Mouse (Mus musculus): ENCODE data around the gene Itpr3. TPM values are rescaled to one million over a fixed set of nuclear protein-coding genes. Genes with fewer than 3 reads are reported as not detected.
A peak's percentile ranks its signal among the peaks of the same experiment; 100 is the strongest.

Gene Itpr3
- polyA plus RNA-seq, 1 experiment = 21.9 TPM

GRCm38 (mm10) chr17:27029431-27029830 lies 27.7 kb upstream of the Itpr3 start:
- Histone ChIP-seq H3K27ac (ENCODE audit: insufficient read depth, low read length) (no peak overlapping the region), H3K9ac (ENCODE audit: low read depth, poor library complexity, severe bottlenecking) (peak overlapping the region; percentile 76; the same call in 1 of the 2 replicates), H3K9me3 (replicated peaks; ENCODE audit: control insufficient read depth, insufficient read depth, low read length, poor library complexity, severe bottlenecking) (no peaks in the 10 kb centered on the region), H3K36me3 (ENCODE audit: control insufficient read depth, insufficient read depth, low read length, poor library complexity, severe bottlenecking) (no peaks in the 10 kb centered on the region), H3K4me3 (ENCODE audit: low read depth, low read length) (no peak overlapping the region), H3K27me3 (ENCODE audit: control insufficient read depth, insufficient read depth, low read length, poor library complexity, severe bottlenecking) (no peaks in the 10 kb centered on the region), H3K4me1 (ENCODE audit: control insufficient read depth, insufficient read depth, low read length) (peaks cover 3% of the 10 kb centered on the region)
- no peak for TF ChIP-seq EP300 (IDR thresholded peaks at IDR 0.05; ENCODE audit: insufficient read depth, low read depth, low read length)
- no peak for TF ChIP-seq POLR2A (IDR thresholded peaks at IDR 0.05; ENCODE audit: insufficient read depth, low read length)
- no peak for TF ChIP-seq CTCF (IDR thresholded peaks at IDR 0.05; ENCODE audit: low read depth, low read length)

DNA sequence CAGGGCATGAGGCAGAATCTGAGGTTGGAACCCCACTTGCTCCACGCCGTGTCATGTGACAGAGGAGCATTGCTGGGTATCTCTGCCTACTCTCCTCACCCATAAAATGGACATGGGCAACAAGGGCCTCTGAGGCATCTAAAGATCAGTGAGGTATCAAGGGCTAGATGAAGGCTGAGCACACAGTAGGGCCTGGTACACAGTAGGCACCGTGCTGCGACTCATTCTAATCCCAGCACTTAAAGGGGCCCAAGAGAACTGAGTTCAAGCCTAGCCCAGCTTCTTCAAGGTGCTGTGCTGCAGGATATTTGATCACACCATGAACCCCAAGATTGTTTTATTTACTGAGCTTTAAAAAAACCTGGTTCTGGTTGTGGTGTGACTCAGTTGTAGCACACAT lies 26.2 kb upstream of the Itpr3 start:
- Histone ChIP-seq H3K36me3 (ENCODE audit: control insufficient read depth, insufficient read depth, low read length, poor library complexity, severe bottlenecking) (no peaks in the 10 kb centered on the region), H3K4me1 (ENCODE audit: control insufficient read depth, insufficient read depth, low read length) (peaks cover 9% of the 10 kb centered on the region), H3K4me3 (ENCODE audit: low read depth, low read length) (no peak overlapping the region), H3K9ac (ENCODE audit: low read depth, poor library complexity, severe bottlenecking) (no peak overlapping the region), H3K27ac (ENCODE audit: insufficient read depth, low read length) (no peak overlapping the region), H3K9me3 (replicated peaks; ENCODE audit: control insufficient read depth, insufficient read depth, low read length, poor library complexity, severe bottlenecking) (no peaks in the 10 kb centered on the region), H3K27me3 (ENCODE audit: control insufficient read depth, insufficient read depth, low read length, poor library complexity, severe bottlenecking) (no peaks in the 10 kb centered on the region)
- no peak for TF ChIP-seq CTCF (IDR thresholded peaks at IDR 0.05; ENCODE audit: low read depth, low read length)
- no peak for TF ChIP-seq EP300 (IDR thresholded peaks at IDR 0.05; ENCODE audit: insufficient read depth, low read depth, low read length)
- TF ChIP-seq POLR2A (IDR thresholded peaks at IDR 0.05; ENCODE audit: insufficient read depth, low read length) = no peak

DNA sequence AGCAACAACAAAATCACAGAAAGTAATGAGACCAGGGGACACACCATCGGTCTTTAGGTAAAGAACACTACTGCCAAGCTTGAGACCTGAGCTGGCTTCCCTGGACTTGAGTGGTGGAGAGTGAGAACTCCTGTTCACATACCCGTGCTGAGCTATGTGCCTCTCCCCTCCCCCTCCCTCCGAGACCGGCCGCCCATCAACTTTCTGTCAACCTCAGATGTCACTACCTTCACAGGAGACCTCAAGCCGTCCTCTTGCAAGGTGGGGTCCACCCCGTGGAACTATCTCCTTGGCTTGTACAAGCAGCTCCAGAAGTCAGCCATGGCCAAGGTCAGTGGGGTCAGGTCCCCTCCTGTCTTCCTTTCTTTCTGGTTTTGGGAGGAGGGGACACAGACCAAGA lies 24.8 kb upstream of the Itpr3 start:
- no peaks in the 10 kb centered on the region for H3K36me3 ChIP-seq (ENCODE audit: control insufficient read depth, insufficient read depth, low read length, poor library complexity, severe bottlenecking)
- H3K9me3 ChIP-seq (replicated peaks; ENCODE audit: control insufficient read depth, insufficient read depth, low read length, poor library complexity, severe bottlenecking) = no peaks in the 10 kb centered on the region
- H3K9ac ChIP-seq (ENCODE audit: low read depth, poor library complexity, severe bottlenecking) = 0 out of 2 replicates have a peak overlapping the region, but pooled peaks have one; percentile 2
- TF ChIP-seq EP300 (IDR thresholded peaks at IDR 0.05; ENCODE audit: insufficient read depth, low read depth, low read length) (no peak), POLR2A (IDR thresholded peaks at IDR 0.05; ENCODE audit: insufficient read depth, low read length) (no peak), CTCF (IDR thresholded peaks at IDR 0.05; ENCODE audit: low read depth, low read length) (no peak)
- no peaks in the 10 kb centered on the region for H3K27me3 ChIP-seq (ENCODE audit: control insufficient read depth, insufficient read depth, low read length, poor library complexity, severe bottlenecking)
- no peak overlapping the region for H3K27ac ChIP-seq (ENCODE audit: insufficient read depth, low read length)
- H3K4me3 ChIP-seq (ENCODE audit: low read depth, low read length) = no peak overlapping the region
- peaks cover 9% of the 10 kb centered on the region for H3K4me1 ChIP-seq (ENCODE audit: control insufficient read depth, insufficient read depth, low read length)

- Histone ChIP-seq H3K9me3 (replicated peaks; ENCODE audit: control insufficient read depth, insufficient read depth, low read length, poor library complexity, severe bottlenecking) (no peaks in the 10 kb centered on the region), H3K4me3 (ENCODE audit: low read depth, low read length) (peak overlapping the region; percentile 3; the same call in 1 of the 2 replicates), H3K9ac (ENCODE audit: low read depth, poor library complexity, severe bottlenecking) (0 out of 2 replicates have a peak overlapping the region, but pooled peaks have one; percentile 2)
Measured at GRCm38 (mm10) chr17:27032869-27033268, 24.2 kb upstream of the Itpr3 start.

GRCm38 (mm10) chr17:27036465-27036864 lies 20.6 kb upstream of the Itpr3 start:
- H3K27ac ChIP-seq (ENCODE audit: insufficient read depth, low read length) = peak overlapping the region; percentile 8; the same call in 1 of the 2 replicates
- TF ChIP-seq CTCF (IDR thresholded peaks at IDR 0.05; ENCODE audit: low read depth, low read length) (no peak), POLR2A (IDR thresholded peaks at IDR 0.05; ENCODE audit: insufficient read depth, low read length) (no peak), EP300 (IDR thresholded peaks at IDR 0.05; ENCODE audit: insufficient read depth, low read depth, low read length) (no peak)
- no peaks in the 10 kb centered on the region for H3K27me3 ChIP-seq (ENCODE audit: control insufficient read depth, insufficient read depth, low read length, poor library complexity, severe bottlenecking)
- no peak overlapping the region for H3K4me3 ChIP-seq (ENCODE audit: low read depth, low read length)
- peak overlapping the region; percentile 11; the same call in 1 of the 2 replicates for H3K9ac ChIP-seq (ENCODE audit: low read depth, poor library complexity, severe bottlenecking)
- H3K9me3 ChIP-seq (replicated peaks; ENCODE audit: control insufficient read depth, insufficient read depth, low read length, poor library complexity, severe bottlenecking) = no peaks in the 10 kb centered on the region
- H3K4me1 ChIP-seq (ENCODE audit: control insufficient read depth, insufficient read depth, low read length) = peaks cover 9% of the 10 kb centered on the region
- H3K36me3 ChIP-seq (ENCODE audit: control insufficient read depth, insufficient read depth, low read length, poor library complexity, severe bottlenecking) = no peaks in the 10 kb centered on the region

More at GRCm38 (mm10) chr17:27032869-27033268, 24.2 kb upstream of the Itpr3 start:
- H3K4me1 ChIP-seq (ENCODE audit: control insufficient read depth, insufficient read depth, low read length) = peaks cover 9% of the 10 kb centered on the region
- no peaks in the 10 kb centered on the region for H3K36me3 ChIP-seq (ENCODE audit: control insufficient read depth, insufficient read depth, low read length, poor library complexity, severe bottlenecking)
- no peaks in the 10 kb centered on the region for H3K27me3 ChIP-seq (ENCODE audit: control insufficient read depth, insufficient read depth, low read length, poor library complexity, severe bottlenecking)
- TF ChIP-seq EP300 (IDR thresholded peaks at IDR 0.05; ENCODE audit: insufficient read depth, low read depth, low read length) = peak; percentile 38; the same call in 1 of the 2 replicates
- TF ChIP-seq POLR2A (IDR thresholded peaks at IDR 0.05; ENCODE audit: insufficient read depth, low read length) = no peak
- peak; percentile 95 for TF ChIP-seq CTCF (IDR thresholded peaks at IDR 0.05; ENCODE audit: low read depth, low read length)
- no peak overlapping the region for H3K27ac ChIP-seq (ENCODE audit: insufficient read depth, low read length)

GRCm38 (mm10) chr17:27038335-27039050 lies 18.6 kb upstream of the Itpr3 start:
- Histone ChIP-seq H3K27me3 (ENCODE audit: control insufficient read depth, insufficient read depth, low read length, poor library complexity, severe bottlenecking) (no peaks in the 10 kb centered on the region), H3K9ac (ENCODE audit: low read depth, poor library complexity, severe bottlenecking) (peak overlapping the region; percentile 67), H3K27ac (ENCODE audit: insufficient read depth, low read length) (peak overlapping the region; percentile 95), H3K9me3 (replicated peaks; ENCODE audit: control insufficient read depth, insufficient read depth, low read length, poor library complexity, severe bottlenecking) (no peaks in the 10 kb centered on the region), H3K4me3 (ENCODE audit: low read depth, low read length) (peak overlapping the region; percentile 58), H3K36me3 (ENCODE audit: control insufficient read depth, insufficient read depth, low read length, poor library complexity, severe bottlenecking) (no peaks in the 10 kb centered on the region), H3K4me1 (ENCODE audit: control insufficient read depth, insufficient read depth, low read length) (peaks cover 13% of the 10 kb centered on the region)
- TF ChIP-seq CTCF (IDR thresholded peaks at IDR 0.05; ENCODE audit: low read depth, low read length) (no peak), POLR2A (IDR thresholded peaks at IDR 0.05; ENCODE audit: insufficient read depth, low read length) (peak; percentile 44), EP300 (IDR thresholded peaks at IDR 0.05; ENCODE audit: insufficient read depth, low read depth, low read length) (peak; percentile 83)

Measured in ES-Bruce4 (cell line).